Comparison of ENCODE assay signal across 8 mouse cellular contexts in the genomic region with DNA sequence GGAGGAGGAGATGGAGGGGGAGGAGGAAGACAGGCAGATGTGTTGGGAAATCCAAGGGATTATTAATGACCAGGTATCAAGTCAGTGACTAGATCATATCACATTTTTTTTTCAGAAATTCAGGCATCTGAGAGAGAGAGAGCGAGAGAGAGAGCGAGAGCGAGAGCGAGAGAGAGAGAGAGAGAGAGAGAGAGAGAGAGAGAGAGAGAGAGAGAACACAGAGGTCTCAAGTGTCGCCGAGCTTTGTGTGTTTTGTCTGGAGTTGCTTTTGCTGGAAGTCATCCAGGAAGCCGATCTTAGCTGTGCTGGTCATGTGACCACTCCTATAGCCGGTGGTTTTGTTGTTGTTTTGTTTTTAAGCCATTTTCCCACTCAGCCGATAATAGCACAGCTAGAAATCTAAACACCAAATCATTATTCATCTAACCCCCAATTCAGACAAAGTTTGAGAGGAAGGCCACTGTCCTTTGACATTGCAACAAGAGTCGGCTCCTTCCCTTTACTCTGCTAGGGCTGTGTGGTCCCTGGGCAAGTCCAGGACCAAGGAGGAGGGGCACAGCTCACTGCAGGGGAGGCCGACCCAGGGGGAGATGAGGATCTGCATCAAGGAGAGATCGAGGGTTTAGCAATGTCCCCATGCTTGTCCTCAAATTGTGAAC.
DNase-seq lines count a peak whose midpoint lies in the region; ATAC-seq and TF ChIP-seq lines count a peak whose summit lies in the region.

No protein-coding gene starts in this region.

- no peaks in the 10 kb centered on the region for H3K27me3 ChIP-seq in embryonic facial prominence, embryonic 11.5 days (ENCODE audit: control insufficient read depth, insufficient read depth, low read length)
- H3K27me3 ChIP-seq in hindbrain, embryonic 16.5 days (replicated peaks; ENCODE audit: control insufficient read depth, insufficient read depth, low read length): no peaks in the 10 kb centered on the region
- H3K27me3 ChIP-seq in lung, postnatal 0 days (replicated peaks; ENCODE audit: insufficient read depth, low read length): no peaks in the 10 kb centered on the region

- H3K4me2 ChIP-seq in embryonic facial prominence, embryonic 11.5 days (ENCODE audit: low read depth, low read length): peak overlapping the region; percentile 34
- peak overlapping the region; percentile 38 for H3K4me2 ChIP-seq in hindbrain, embryonic 16.5 days (ENCODE audit: low read length)
- peak overlapping the region; percentile 50 for H3K4me2 ChIP-seq in lung, postnatal 0 days (replicated peaks; ENCODE audit: low read depth, low read length)

- H3K36me3 ChIP-seq in embryonic facial prominence, embryonic 11.5 days (replicated peaks; ENCODE audit: control insufficient read depth, insufficient read depth, low read depth, low read length): no peaks in the 10 kb centered on the region
- no peaks in the 10 kb centered on the region for H3K36me3 ChIP-seq in hindbrain, embryonic 16.5 days (ENCODE audit: control insufficient read depth, insufficient read depth, low read length)
- no peaks in the 10 kb centered on the region for H3K36me3 ChIP-seq in lung, postnatal 0 days (ENCODE audit: insufficient read depth, low read length)

- no peak overlapping the region for H3K4me3 ChIP-seq in layer of hippocampus, adult 2 months
- H3K4me3 ChIP-seq in embryonic facial prominence, embryonic 11.5 days (ENCODE audit: low read depth, low read length): no peak overlapping the region
- no peak overlapping the region for H3K4me3 ChIP-seq in hindbrain, embryonic 16.5 days (ENCODE audit: low read length)
- H3K4me3 ChIP-seq in lung, postnatal 0 days (ENCODE audit: low read depth, low read length): no peak overlapping the region

- DNase-seq in layer of hippocampus, adult 2 months (ENCODE audit: low spot score in 2 of 2): no peak
- no peak for DNase-seq in layer of hippocampus, adult 9-10 months (ENCODE audit: low spot score)
- peak; percentile 73 for DNase-seq in embryonic facial prominence, embryonic 11.5 days (ENCODE audit: low spot score)
- DNase-seq in lung, postnatal 0 days (ENCODE audit: low spot score): peak; percentile 93
- DNase-seq in cerebellum, postnatal 14 days: no peak
- no peak for DNase-seq in spleen, postnatal 14 days (ENCODE audit: low spot score in 2 of 2)

- peaks cover 15% of the 10 kb centered on the region for H3K4me1 ChIP-seq in embryonic facial prominence, embryonic 11.5 days (ENCODE audit: control insufficient read depth, insufficient read depth, low read length)
- H3K4me1 ChIP-seq in hindbrain, embryonic 16.5 days (ENCODE audit: control insufficient read depth, insufficient read depth, low read depth, low read length): peaks cover 61% of the 10 kb centered on the region
- peaks cover 67% of the 10 kb centered on the region for H3K4me1 ChIP-seq in lung, postnatal 0 days (ENCODE audit: insufficient read depth, low read depth, low read length)

- ATAC-seq in embryonic facial prominence, embryonic 11.5 days (replicated peaks; ENCODE audit: insufficient number of reproducible peaks, low FRiP score, low TSS enrichment, low read depth): peak; percentile 76
- ATAC-seq in hindbrain, embryonic 16.5 days: no peak
- peak; percentile 36 for ATAC-seq in lung, postnatal 0 days
- ATAC-seq in erythroid progenitor cell, adult 5-6 weeks (replicated peaks; ENCODE audit: low FRiP score, poor library complexity, severe bottlenecking): no peak

- 11% methylated on average over 9 of the region's 12 CpGs for WGBS in embryonic facial prominence, embryonic 11.5 days
- 9% methylated on average over 12 of the region's 12 CpGs for WGBS in hindbrain, embryonic 16.5 days
- WGBS in lung, postnatal 0 days: 1% methylated on average over 10 of the region's 12 CpGs

- H3K9me3 ChIP-seq in embryonic facial prominence, embryonic 11.5 days (replicated peaks; ENCODE audit: control insufficient read depth, low read length): no peaks in the 10 kb centered on the region
- H3K9me3 ChIP-seq in hindbrain, embryonic 16.5 days (ENCODE audit: control insufficient read depth, low read length): no peaks in the 10 kb centered on the region
- no peaks in the 10 kb centered on the region for H3K9me3 ChIP-seq in lung, postnatal 0 days (ENCODE audit: low read length)

- no peak for TF ChIP-seq CTCF in layer of hippocampus, adult 2 months (conservative IDR thresholded peaks at IDR 0.05)
- TF ChIP-seq CTCF in lung, postnatal 0 days (IDR thresholded peaks at IDR 0.05): no peak

- H3K9ac ChIP-seq in embryonic facial prominence, embryonic 11.5 days (replicated peaks; ENCODE audit: low read length): peak overlapping the region; percentile 37
- H3K9ac ChIP-seq in hindbrain, embryonic 16.5 days (ENCODE audit: low read depth, low read length): peak overlapping the region; percentile 36
- peak overlapping the region; percentile 36 for H3K9ac ChIP-seq in lung, postnatal 0 days (replicated peaks; ENCODE audit: low read depth)

- TF ChIP-seq EP300 in lung, postnatal 0 days (IDR thresholded peaks at IDR 0.05): no peak; the same call in 1 of the 2 replicates

- H3K27ac ChIP-seq in layer of hippocampus, adult 2 months: peak overlapping the region; percentile 77
- peak overlapping the region; percentile 66 for H3K27ac ChIP-seq in embryonic facial prominence, embryonic 11.5 days (replicated peaks; ENCODE audit: low read depth, low read length)
- peak overlapping the region; percentile 79 for H3K27ac ChIP-seq in hindbrain, embryonic 16.5 days (ENCODE audit: low read depth, low read length)
- peak overlapping the region; percentile 96 for H3K27ac ChIP-seq in lung, postnatal 0 days (ENCODE audit: low read length)

Comparison
In these comparisons a context has a peak if more than half of its experiments do, and no peak if none do; other contexts are left out.
1. DNase-seq: peak in embryonic facial prominence, embryonic 11.5 days (single experiment) and lung, postnatal 0 days (single experiment); none in layer of hippocampus, adult 2 months (0 of 2), layer of hippocampus, adult 9-10 months (single experiment), cerebellum, postnatal 14 days (0 of 2) and spleen, postnatal 14 days (0 of 2).
2. ATAC-seq: peak in embryonic facial prominence, embryonic 11.5 days (single experiment) and lung, postnatal 0 days (single experiment); none in hindbrain, embryonic 16.5 days (single experiment) and erythroid progenitor cell, adult 5-6 weeks (single experiment).
3. Peak in every context shown above with its lines, with median percentiles within 50 percentile points of each other: H3K27ac ChIP-seq, H3K4me2 ChIP-seq and H3K9ac ChIP-seq.